Mouse (Mus musculus) C2C12 (cell line): ENCODE results near the gene Tjp3. TPM values are rescaled to one million over a fixed set of nuclear protein-coding genes. Genes with fewer than 3 reads are reported as not detected.

Experiments used
- H3K27me3 ChIP-seq: one replicate; pipeline ENCODE4 v1.6.1; 2011; ENCODE audit not compliant: control insufficient read depth, insufficient read depth, insufficient read length
- H3K36me3 ChIP-seq: one replicate; pipeline ENCODE4 v1.6.1; 2011; ENCODE audit not compliant: control insufficient read depth, insufficient read depth
- H3K4me3 ChIP-seq: one replicate; pipeline ENCODE4 v1.5.1; 2011; ENCODE audit warnings: mild to moderate bottlenecking, control low read depth; ENCODE audit not compliant: poor library complexity, insufficient read depth, severe bottlenecking
- H3K79me2 ChIP-seq: one replicate; pipeline ENCODE4 v1.6.1; 2011; ENCODE audit not compliant: control insufficient read depth, insufficient read depth
- H3K79me3 ChIP-seq: one replicate; pipeline ENCODE4 v1.6.1; 2011; ENCODE audit warnings: low read depth, control low read depth
- H3ac ChIP-seq: one replicate; pipeline ENCODE3; 2011; ENCODE audit warnings: low read depth; ENCODE audit not compliant: control insufficient read depth, insufficient read length
- CEBPB ChIP-seq: IDR thresholded peaks from one replicate; pipeline ENCODE4 v1.6.1; 2011; ENCODE audit warnings: low read depth, mild to moderate bottlenecking, control low read depth, moderate library complexity
- CTCF ChIP-seq: IDR thresholded peaks from one replicate; pipeline ENCODE4 v1.5.1; 2011; ENCODE audit not compliant: control insufficient read depth, insufficient read depth, insufficient read length
- FOSL1 ChIP-seq: IDR thresholded peaks from one replicate; pipeline ENCODE4 v1.8.0; 2011; ENCODE audit warnings: mild to moderate bottlenecking, low read length; ENCODE audit not compliant: poor library complexity, insufficient read depth, severe bottlenecking
- MAX ChIP-seq: IDR thresholded peaks from one replicate; pipeline ENCODE4 v1.6.1; 2011; ENCODE audit warnings: mild to moderate bottlenecking, control low read depth
- MYOD1 ChIP-seq: IDR thresholded peaks from one replicate; pipeline ENCODE4 v1.6.1; 2011; ENCODE audit warnings: low read depth; ENCODE audit not compliant: control insufficient read depth, insufficient read length
- MYOG ChIP-seq: IDR thresholded peaks from one replicate; pipeline ENCODE4 v1.6.1; 2011; ENCODE audit not compliant: control insufficient read depth, insufficient read length; ENCODE audit errors: extremely low read depth
- USF1 ChIP-seq: IDR thresholded peaks from one replicate; pipeline ENCODE4 v1.6.1; 2011; ENCODE audit warnings: low read depth, mild to moderate bottlenecking, control low read depth, moderate library complexity
- polyA plus RNA-seq: library from polyadenylated mRNA; unstranded; fragments of >200 nt; fragmentation: generic; extraction: Trizol; gene quantifications from one replicate; pipeline ENCODE4 v1.2.1, GENCODE M21; 2012; ENCODE audit warnings: missing spikeins

The Tjp3 gene
- polyA plus RNA-seq, 1 experiment, result not detected

DNA sequence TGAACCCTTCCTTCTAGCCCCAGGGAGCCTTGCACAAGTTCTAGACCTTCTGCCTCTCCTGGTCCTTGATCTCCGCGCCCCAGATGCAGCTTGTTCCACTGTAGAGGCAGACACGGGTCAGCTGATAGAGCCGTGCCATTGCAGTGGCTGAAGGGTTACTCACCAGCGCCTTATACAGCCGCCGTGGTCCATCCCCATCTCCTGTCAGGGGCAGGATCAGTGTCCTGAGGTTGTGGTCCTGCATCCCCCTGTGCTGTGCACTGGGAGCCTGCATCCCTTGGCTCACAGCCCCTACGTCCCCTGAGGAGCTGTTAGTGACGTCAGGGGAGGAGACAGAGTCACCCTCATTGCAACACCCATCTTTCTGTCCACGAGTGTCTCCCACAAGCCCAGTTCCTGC, 11.9 kb upstream of the Tjp3 start:
- H3K79me2 ChIP-seq, result peaks cover 62% of the 10 kb centered on the region
- H3ac ChIP-seq, result no peak overlapping the region
- H3K79me3 ChIP-seq, result peaks cover 15% of the 10 kb centered on the region
- no peaks in the 10 kb centered on the region for H3K27me3 ChIP-seq
- no peak overlapping the region for H3K4me3 ChIP-seq
- TF ChIP-seq MYOG (no peak), MAX (no peak), CEBPB (no peak), USF1 (no peak), MYOD1 (no peak), FOSL1 (no peak), CTCF (no peak)
- peaks cover 21% of the 10 kb centered on the region for H3K36me3 ChIP-seq

DNA sequence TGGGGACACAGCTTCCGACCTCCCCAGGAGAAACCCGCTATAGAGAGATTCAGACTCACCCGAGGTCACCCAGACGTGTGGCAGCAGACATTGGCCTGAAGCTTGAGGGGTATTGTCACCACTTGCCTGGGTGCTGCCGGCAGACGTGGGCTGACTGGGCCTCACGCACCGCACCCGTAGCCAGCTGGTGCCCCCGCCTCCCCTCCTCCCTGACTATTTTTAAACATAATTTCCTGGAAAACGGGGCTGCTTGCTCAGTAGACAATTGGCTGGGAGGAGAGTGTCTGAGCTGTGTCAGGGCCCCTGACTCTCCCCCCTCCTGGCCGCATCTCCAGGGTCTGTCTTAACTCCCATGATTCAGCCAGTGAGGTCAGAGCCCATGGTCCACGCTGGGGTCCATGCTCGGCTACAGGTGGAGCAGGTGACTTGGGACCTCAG, 11.4 kb upstream of the Tjp3 start:
- H3K36me3 ChIP-seq, result peaks cover 18% of the 10 kb centered on the region
- no peak for TF ChIP-seq MAX
- no peak for TF ChIP-seq USF1
- no peak for TF ChIP-seq CTCF
- TF ChIP-seq MYOD1, result no peak
- TF ChIP-seq FOSL1, result no peak
- TF ChIP-seq MYOG, result no peak
- TF ChIP-seq CEBPB, result no peak
- no peak overlapping the region for H3K4me3 ChIP-seq

DNA sequence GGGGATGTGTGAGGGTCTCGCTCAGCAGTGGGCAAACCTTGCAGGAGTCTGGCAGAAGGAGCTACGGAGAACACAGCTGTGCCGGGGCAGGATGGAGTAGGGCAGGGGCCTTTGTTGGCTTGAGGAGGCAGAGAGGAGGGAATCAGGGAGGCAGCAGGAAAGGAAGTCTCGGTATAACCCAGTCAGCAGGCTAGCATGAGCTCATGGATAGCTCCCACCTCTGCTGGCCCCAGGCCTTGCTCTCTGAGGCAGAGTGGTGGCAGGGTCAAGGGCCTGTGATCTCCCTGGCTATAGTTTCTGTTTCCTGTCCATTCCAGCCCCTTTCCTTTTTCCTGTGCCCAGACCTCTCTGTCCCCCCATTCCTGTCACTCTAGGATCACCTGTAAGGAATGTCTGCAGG, 10.9 kb upstream of the Tjp3 start:
- Histone ChIP-seq H3K79me3 (peaks cover 23% of the 10 kb centered on the region), H3K36me3 (peaks cover 15% of the 10 kb centered on the region), H3K27me3 (no peaks in the 10 kb centered on the region), H3K79me2 (peaks cover 72% of the 10 kb centered on the region), H3K4me3 (no peak overlapping the region), H3ac (no peak overlapping the region)
- TF ChIP-seq CTCF (no peak), MYOD1 (no peak), USF1 (no peak), MYOG (no peak), CEBPB (no peak)

More for the DNA sequence above, 11.4 kb upstream of the Tjp3 start:
- H3ac ChIP-seq, result no peak overlapping the region
- no peaks in the 10 kb centered on the region for H3K27me3 ChIP-seq
- peaks cover 66% of the 10 kb centered on the region for H3K79me2 ChIP-seq
- peaks cover 20% of the 10 kb centered on the region for H3K79me3 ChIP-seq

DNA sequence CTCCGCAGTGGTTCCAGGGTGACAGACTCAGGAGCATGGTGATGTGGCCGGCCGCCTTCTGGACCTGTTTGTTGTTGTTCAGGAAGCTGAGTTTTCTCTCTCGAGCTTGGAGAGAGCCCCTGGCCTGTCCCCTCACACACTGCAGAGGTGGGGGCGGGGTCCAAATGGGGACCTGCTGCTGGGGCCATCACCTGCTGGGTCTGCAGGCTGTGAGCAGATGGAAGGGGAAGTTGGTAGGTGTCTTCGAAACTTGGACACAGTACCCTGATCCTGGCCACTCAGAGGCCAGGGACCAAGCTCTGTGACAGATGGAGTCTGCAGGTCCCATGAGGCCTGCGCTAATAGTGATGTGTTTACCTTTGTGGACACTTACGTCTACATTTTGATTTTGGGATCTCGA, 9.9 kb upstream of the Tjp3 start:
- Histone ChIP-seq H3K79me2 (peaks cover 81% of the 10 kb centered on the region), H3K4me3 (no peak overlapping the region), H3K79me3 (peaks cover 31% of the 10 kb centered on the region), H3ac (no peak overlapping the region), H3K36me3 (peaks cover 5% of the 10 kb centered on the region), H3K27me3 (no peaks in the 10 kb centered on the region)
- TF ChIP-seq CTCF (no peak), MYOD1 (no peak), MAX (no peak), USF1 (no peak), MYOG (no peak), CEBPB (no peak), FOSL1 (no peak)

DNA sequence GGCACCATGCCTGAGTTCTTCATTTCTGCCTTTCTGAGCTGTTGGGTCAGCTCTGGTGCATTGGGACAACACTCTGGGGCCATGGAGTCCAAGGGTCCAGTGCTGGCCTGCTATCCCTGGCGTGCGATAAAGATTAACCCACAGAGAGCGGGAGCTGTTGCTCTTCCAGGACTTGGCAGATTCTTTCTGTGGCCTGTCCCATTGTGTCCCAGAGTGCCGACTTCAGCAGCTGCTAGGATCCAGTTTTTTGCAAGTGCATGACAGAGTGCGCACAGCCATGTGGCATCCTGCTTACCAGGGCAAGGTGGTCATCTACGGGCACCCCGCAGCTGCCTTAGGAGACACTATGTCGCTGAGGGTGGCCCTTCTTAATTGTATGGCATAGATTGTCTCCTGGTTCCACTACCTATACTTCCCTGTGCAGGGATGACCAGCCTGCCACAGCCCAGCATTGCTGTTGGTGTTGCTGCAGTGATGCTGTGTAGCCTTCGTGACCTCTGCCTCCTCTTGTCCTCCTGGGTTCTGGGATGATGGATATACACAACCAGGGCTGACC, 9.0 kb upstream of the Tjp3 start:
- peaks cover 90% of the 10 kb centered on the region for H3K79me2 ChIP-seq
- H3K36me3 ChIP-seq, result no peaks in the 10 kb centered on the region
- no peaks in the 10 kb centered on the region for H3K27me3 ChIP-seq
- H3ac ChIP-seq, result no peak overlapping the region
- no peak for TF ChIP-seq CTCF
- TF ChIP-seq USF1, result no peak
- TF ChIP-seq CEBPB, result no peak
- TF ChIP-seq MYOD1, result no peak
- no peak for TF ChIP-seq MAX
- TF ChIP-seq FOSL1, result no peak
- no peak for TF ChIP-seq MYOG
- H3K4me3 ChIP-seq, result no peak overlapping the region
- H3K79me3 ChIP-seq, result peaks cover 39% of the 10 kb centered on the region

DNA sequence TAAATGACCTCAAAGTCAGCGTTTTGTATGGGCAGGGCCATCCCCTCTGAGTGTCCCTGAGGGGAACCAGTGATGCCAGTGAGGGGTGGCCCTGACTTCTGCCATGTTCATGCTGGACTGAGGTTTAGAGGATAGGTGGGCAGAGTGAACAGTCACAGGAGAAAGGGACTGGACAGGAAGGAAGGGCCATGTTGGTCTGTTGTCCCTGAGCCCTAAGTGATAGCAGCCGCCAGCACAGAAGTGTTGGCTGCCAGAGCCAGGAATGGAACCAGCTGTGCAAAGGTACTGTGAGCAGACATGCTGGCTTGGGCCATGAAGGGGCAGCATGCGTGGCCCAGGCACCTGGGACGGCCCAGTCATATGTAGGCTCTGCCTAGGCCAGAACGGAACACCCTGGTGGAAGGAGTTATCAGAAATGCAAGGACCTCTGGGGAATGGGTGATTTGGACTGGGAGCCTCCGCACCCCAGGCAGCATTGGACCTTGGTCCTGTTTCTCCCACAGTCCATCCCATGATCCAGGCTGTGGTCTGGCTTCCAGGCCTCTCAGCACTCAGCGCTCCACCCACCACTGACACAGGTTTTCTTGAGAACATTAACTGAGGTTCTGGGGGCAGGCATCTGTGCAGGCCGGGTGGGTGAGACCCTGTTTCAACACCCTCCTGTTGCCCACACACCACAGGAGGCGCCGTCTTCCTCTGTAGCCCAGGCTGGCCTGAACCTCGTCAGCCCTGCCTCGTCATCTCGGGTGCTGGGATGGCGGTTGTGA, 8.4 kb upstream of the Tjp3 start:
- peaks cover 41% of the 10 kb centered on the region for H3K79me3 ChIP-seq
- H3ac ChIP-seq, result no peak overlapping the region
- H3K79me2 ChIP-seq, result peaks cover 93% of the 10 kb centered on the region
- H3K36me3 ChIP-seq, result no peaks in the 10 kb centered on the region
- no peaks in the 10 kb centered on the region for H3K27me3 ChIP-seq
- TF ChIP-seq CEBPB, result no peak
- no peak for TF ChIP-seq MYOG
- no peak for TF ChIP-seq FOSL1
- no peak for TF ChIP-seq MYOD1
- no peak for TF ChIP-seq CTCF
- TF ChIP-seq USF1, result no peak
- TF ChIP-seq MAX, result no peak
- no peak overlapping the region for H3K4me3 ChIP-seq
